Mouse (Mus musculus): ENCODE results near the gene Fbln1. TPM values are rescaled to one million over a fixed set of nuclear protein-coding genes. Genes with fewer than 3 reads are reported as not detected.

Fbln1 gene
- total and polyA plus RNA-seq, 2 experiments: 0.83 to 1.4 TPM

DNA sequence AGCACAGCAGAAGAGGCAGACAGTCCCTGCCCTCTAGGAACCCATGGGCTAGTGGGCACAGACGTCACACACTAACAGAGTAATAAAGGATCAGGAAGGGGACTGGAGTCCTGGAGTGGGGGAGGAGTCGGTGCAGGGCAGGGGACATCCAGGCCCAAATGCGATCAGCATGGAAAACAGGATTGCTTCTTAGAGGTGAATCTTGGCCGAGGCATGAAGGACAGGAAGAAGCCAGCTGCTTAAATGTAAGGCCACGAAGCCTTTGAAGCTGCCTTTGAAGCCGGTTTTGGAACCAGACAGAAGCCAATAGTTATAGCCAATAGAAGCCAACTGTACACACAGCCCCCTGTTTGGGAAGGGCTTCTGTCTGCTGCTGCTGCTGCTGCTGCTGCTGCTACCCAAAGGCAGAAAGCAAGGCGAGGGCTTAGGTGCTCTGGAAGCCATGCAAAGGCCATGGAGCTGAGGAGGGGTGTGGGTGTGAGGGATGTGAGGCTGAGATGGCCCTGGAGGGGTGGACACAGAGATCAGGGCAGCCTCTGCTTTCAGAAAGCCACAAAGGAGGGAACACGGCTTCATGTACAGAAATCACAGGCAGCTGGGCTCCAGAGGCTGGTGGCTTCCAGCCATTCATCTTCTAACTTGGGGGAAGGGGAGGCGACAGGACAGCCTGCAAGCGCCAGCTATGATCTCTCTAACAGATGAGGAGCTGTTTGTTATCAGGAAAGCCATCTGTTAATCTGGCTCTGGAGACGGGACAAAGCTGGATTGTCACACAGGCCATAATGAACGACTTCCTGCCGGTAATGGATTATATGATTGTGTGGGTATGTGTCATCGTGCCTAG lies 5.1 kb upstream of the Fbln1 start:
- no peak overlapping the region for H3K9ac ChIP-seq (ENCODE audit: low read depth, low read length)
- H3K36me3 ChIP-seq (ENCODE audit: control insufficient read depth, insufficient read depth, low read length): no peaks in the 10 kb centered on the region
- TF ChIP-seq POLR2A (IDR thresholded peaks at IDR 0.05; ENCODE audit: extremely low read depth, insufficient read depth, low read length) (no peak), CTCF (IDR thresholded peaks at IDR 0.05; ENCODE audit: low read depth, low read length) (no peak)
- peaks cover 3% of the 10 kb centered on the region; the same call in 1 of the 2 replicates for H3K27me3 ChIP-seq (ENCODE audit: control insufficient read depth, insufficient read depth, low read length)
- no peaks in the 10 kb centered on the region for H3K79me2 ChIP-seq (ENCODE audit: control insufficient read depth, insufficient read depth, low read length)
- WGBS: 67% methylated on average over 14 of the region's 14 CpGs
- H3K27ac ChIP-seq (replicated peaks; ENCODE audit: insufficient read depth, low read depth, low read length): no peak overlapping the region
- no peaks in the 10 kb centered on the region for H3K4me1 ChIP-seq (ENCODE audit: control insufficient read depth, insufficient read depth, low read length)
- DNase-seq (ENCODE audit: extremely low read depth, low read depth, low spot score): no peak
- H3K4me3 ChIP-seq (ENCODE audit: insufficient read depth, low read depth, low read length): no peak overlapping the region

GRCm38 (mm10) chr15:85202199-85202598 lies 3.5 kb upstream of the Fbln1 start:
- 77% methylated on average over 9 of the region's 9 CpGs for WGBS
- DNase-seq (ENCODE audit: extremely low read depth, low read depth, low spot score): no peak
- no peak overlapping the region for H3K4me3 ChIP-seq (ENCODE audit: insufficient read depth, low read depth, low read length)
- H3K4me1 ChIP-seq (ENCODE audit: control insufficient read depth, insufficient read depth, low read length): no peaks in the 10 kb centered on the region
- peaks cover 9% of the 10 kb centered on the region for H3K27me3 ChIP-seq (ENCODE audit: control insufficient read depth, insufficient read depth, low read length)
- H3K9ac ChIP-seq (ENCODE audit: low read depth, low read length): no peak overlapping the region
- TF ChIP-seq POLR2A (IDR thresholded peaks at IDR 0.05; ENCODE audit: extremely low read depth, insufficient read depth, low read length): no peak
- no peak for TF ChIP-seq CTCF (IDR thresholded peaks at IDR 0.05; ENCODE audit: low read depth, low read length)
- H3K27ac ChIP-seq (replicated peaks; ENCODE audit: insufficient read depth, low read depth, low read length): no peak overlapping the region
- H3K36me3 ChIP-seq (ENCODE audit: control insufficient read depth, insufficient read depth, low read length): no peaks in the 10 kb centered on the region
- no peaks in the 10 kb centered on the region for H3K79me2 ChIP-seq (ENCODE audit: control insufficient read depth, insufficient read depth, low read length)

GRCm38 (mm10) chr15:85202787-85203186 lies 3.0 kb upstream of the Fbln1 start:
- 58% methylated on average over 5 of the region's 5 CpGs for WGBS
- H3K4me1 ChIP-seq (ENCODE audit: control insufficient read depth, insufficient read depth, low read length): no peaks in the 10 kb centered on the region
- no peak for TF ChIP-seq CTCF (IDR thresholded peaks at IDR 0.05; ENCODE audit: low read depth, low read length)
- TF ChIP-seq POLR2A (IDR thresholded peaks at IDR 0.05; ENCODE audit: extremely low read depth, insufficient read depth, low read length): no peak
- no peak overlapping the region for H3K9ac ChIP-seq (ENCODE audit: low read depth, low read length)
- no peaks in the 10 kb centered on the region for H3K36me3 ChIP-seq (ENCODE audit: control insufficient read depth, insufficient read depth, low read length)
- no peaks in the 10 kb centered on the region for H3K79me2 ChIP-seq (ENCODE audit: control insufficient read depth, insufficient read depth, low read length)
- H3K27me3 ChIP-seq (ENCODE audit: control insufficient read depth, insufficient read depth, low read length): peaks cover 9% of the 10 kb centered on the region
- H3K4me3 ChIP-seq (ENCODE audit: insufficient read depth, low read depth, low read length): no peak overlapping the region
- DNase-seq (ENCODE audit: extremely low read depth, low read depth, low spot score): no peak
- no peak overlapping the region for H3K27ac ChIP-seq (replicated peaks; ENCODE audit: insufficient read depth, low read depth, low read length)

- no peak overlapping the region for H3K9ac ChIP-seq (ENCODE audit: low read depth, low read length)
- DNase-seq (ENCODE audit: extremely low read depth, low read depth, low spot score): no peak
- 71% methylated on average over 8 of the region's 8 CpGs for WGBS
- no peak overlapping the region for H3K27ac ChIP-seq (replicated peaks; ENCODE audit: insufficient read depth, low read depth, low read length)
- H3K36me3 ChIP-seq (ENCODE audit: control insufficient read depth, insufficient read depth, low read length): no peaks in the 10 kb centered on the region
- no peaks in the 10 kb centered on the region for H3K79me2 ChIP-seq (ENCODE audit: control insufficient read depth, insufficient read depth, low read length)
- no peak overlapping the region for H3K4me3 ChIP-seq (ENCODE audit: insufficient read depth, low read depth, low read length)
- TF ChIP-seq CTCF (IDR thresholded peaks at IDR 0.05; ENCODE audit: low read depth, low read length): no peak
- TF ChIP-seq POLR2A (IDR thresholded peaks at IDR 0.05; ENCODE audit: extremely low read depth, insufficient read depth, low read length): no peak
- no peaks in the 10 kb centered on the region for H3K4me1 ChIP-seq (ENCODE audit: control insufficient read depth, insufficient read depth, low read length)
- H3K27me3 ChIP-seq (ENCODE audit: control insufficient read depth, insufficient read depth, low read length): peaks cover 9% of the 10 kb centered on the region
Measured at GRCm38 (mm10) chr15:85204383-85204782, 1.4 kb upstream of the Fbln1 start.

- H3K79me2 ChIP-seq (ENCODE audit: control insufficient read depth, insufficient read depth, low read length): no peaks in the 10 kb centered on the region
- H3K36me3 ChIP-seq (ENCODE audit: control insufficient read depth, insufficient read depth, low read length): no peaks in the 10 kb centered on the region
- no peak overlapping the region for H3K27ac ChIP-seq (replicated peaks; ENCODE audit: insufficient read depth, low read depth, low read length)
- no peak overlapping the region for H3K9ac ChIP-seq (ENCODE audit: low read depth, low read length)
- H3K4me3 ChIP-seq (ENCODE audit: insufficient read depth, low read depth, low read length): no peak overlapping the region
- no peaks in the 10 kb centered on the region for H3K4me1 ChIP-seq (ENCODE audit: control insufficient read depth, insufficient read depth, low read length)
- WGBS: 54% methylated on average over 3 of the region's 3 CpGs
- DNase-seq (ENCODE audit: extremely low read depth, low read depth, low spot score): no peak
- no peak for TF ChIP-seq POLR2A (IDR thresholded peaks at IDR 0.05; ENCODE audit: extremely low read depth, insufficient read depth, low read length)
- no peak for TF ChIP-seq CTCF (IDR thresholded peaks at IDR 0.05; ENCODE audit: low read depth, low read length)
- H3K27me3 ChIP-seq (ENCODE audit: control insufficient read depth, insufficient read depth, low read length): peaks cover 9% of the 10 kb centered on the region
Measured at GRCm38 (mm10) chr15:85206703-85207075, 940 bp downstream of the Fbln1 start.

DNA sequence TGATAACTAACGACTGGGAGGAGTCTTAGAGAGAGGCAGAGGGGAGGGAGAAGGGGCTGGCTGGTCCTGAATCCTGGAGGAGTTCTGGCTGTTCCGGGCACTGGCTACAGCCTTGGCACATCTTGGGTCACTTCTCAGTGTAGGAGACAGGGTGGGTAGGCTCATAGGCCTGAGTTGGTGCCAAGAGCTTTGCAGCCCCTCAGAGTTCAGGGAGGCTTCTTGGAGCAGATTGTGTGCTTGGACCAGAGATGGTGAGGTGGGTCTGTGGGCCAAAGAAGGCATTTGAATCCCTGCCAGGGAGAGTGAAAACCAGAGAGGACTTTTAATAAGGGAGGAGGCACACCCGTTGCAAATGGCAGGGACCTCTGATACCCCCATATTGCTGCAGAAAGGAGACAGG lies 1.3 kb downstream of the Fbln1 start:
- Histone ChIP-seq H3K9ac (ENCODE audit: low read depth, low read length) (no peak overlapping the region), H3K27ac (replicated peaks; ENCODE audit: insufficient read depth, low read depth, low read length) (no peak overlapping the region)

More for the DNA sequence above, 1.3 kb downstream of the Fbln1 start:
- peaks cover 9% of the 10 kb centered on the region for H3K27me3 ChIP-seq (ENCODE audit: control insufficient read depth, insufficient read depth, low read length)
- no peak for DNase-seq (ENCODE audit: extremely low read depth, low read depth, low spot score)
- no peak overlapping the region for H3K4me3 ChIP-seq (ENCODE audit: insufficient read depth, low read depth, low read length)
- 71% methylated on average over 3 of the region's 3 CpGs for WGBS
- H3K4me1 ChIP-seq (ENCODE audit: control insufficient read depth, insufficient read depth, low read length): no peaks in the 10 kb centered on the region
- no peaks in the 10 kb centered on the region for H3K79me2 ChIP-seq (ENCODE audit: control insufficient read depth, insufficient read depth, low read length)
- TF ChIP-seq CTCF (IDR thresholded peaks at IDR 0.05; ENCODE audit: low read depth, low read length) (no peak), POLR2A (IDR thresholded peaks at IDR 0.05; ENCODE audit: extremely low read depth, insufficient read depth, low read length) (no peak)
- H3K36me3 ChIP-seq (ENCODE audit: control insufficient read depth, insufficient read depth, low read length): no peaks in the 10 kb centered on the region
